Mouse (Mus musculus): ENCODE results near the gene Cideb.

GRCm38 (mm10) chr14:55733889-55734288, 24.4 kb downstream of the Cideb start:
- TF ChIP-seq CTCF (IDR thresholded peaks at IDR 0.05; ENCODE audit: low read depth) (no peak), EP300 (IDR thresholded peaks at IDR 0.05; ENCODE audit: low read depth) (no peak)

All from heart, postnatal 0 days (tissue).